Mouse (Mus musculus) brain, embryonic 18.5 days (tissue): ENCODE measurements around the gene Il21r.

ENCODE experiments used
- DNase-seq: peaks from one replicate; pipeline ENCODE4 v3.0.0-alpha.2; 2012; ENCODE audit warnings: low read depth, low spot score

Gene Il21r

DNA sequence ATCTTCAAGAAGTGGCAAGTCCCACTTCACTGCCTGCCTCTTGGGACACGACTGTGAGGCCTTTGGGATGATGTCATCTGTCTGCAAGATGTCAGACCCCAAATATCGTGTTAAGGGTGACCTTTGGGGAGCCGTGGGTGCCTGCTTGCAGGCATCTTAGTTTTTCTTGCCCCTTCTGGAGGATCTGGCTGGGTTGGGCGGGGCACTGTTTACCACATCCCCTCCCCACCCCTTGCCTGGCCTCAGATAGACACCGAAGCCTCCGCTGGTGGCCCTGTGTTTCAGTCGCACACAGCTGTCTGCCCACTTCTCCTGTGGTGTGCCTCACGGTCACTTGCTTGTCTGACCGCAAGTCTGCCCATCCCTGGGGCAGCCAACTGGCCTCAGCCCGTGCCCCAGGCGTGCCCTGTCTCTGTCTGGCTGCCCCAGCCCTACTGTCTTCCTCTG is at the start of gene Il21r:
Gene Il21r, plus strand, starts transcription at position 245 of the 447 bp plus-strand sequence.
- no peak for DNase-seq

DNA sequence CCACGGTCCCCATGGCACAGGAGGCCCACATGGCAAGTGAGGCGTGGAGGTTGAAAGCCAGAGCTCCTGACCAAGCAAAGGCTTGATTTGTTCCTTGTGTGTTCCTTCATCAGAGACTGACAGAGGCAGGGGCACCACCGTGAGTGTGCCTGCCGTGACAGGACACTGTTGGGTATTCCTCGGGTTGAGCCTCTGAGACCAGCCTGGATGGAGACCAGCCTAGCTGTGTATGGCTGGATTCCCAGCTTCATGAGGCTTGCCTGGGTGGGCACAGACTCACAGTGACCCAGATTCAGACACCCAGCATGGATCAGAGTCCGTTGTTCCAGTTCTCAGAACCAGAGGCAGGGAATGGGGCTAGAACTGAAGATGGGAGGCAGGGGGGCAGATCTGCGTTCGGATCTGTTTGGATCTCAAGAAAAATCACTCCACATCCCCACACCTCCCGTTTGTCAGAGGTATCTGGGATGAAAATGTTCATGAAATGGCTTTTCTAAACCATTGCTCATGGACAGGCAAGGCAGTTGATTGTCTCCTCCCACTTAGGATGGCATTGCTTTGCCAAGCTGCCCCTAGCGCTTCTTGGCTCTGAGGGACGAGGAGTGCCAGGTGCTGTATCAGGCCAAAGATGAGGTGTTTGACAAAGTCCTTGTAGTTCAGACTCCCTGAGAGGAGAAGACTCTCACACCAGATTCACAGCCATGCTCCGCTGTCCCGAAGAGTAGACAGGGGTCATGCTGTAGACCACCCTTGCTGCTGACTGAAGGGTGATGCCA is 49.4 kb upstream of the Il21r start:
- no peak for DNase-seq

DNA sequence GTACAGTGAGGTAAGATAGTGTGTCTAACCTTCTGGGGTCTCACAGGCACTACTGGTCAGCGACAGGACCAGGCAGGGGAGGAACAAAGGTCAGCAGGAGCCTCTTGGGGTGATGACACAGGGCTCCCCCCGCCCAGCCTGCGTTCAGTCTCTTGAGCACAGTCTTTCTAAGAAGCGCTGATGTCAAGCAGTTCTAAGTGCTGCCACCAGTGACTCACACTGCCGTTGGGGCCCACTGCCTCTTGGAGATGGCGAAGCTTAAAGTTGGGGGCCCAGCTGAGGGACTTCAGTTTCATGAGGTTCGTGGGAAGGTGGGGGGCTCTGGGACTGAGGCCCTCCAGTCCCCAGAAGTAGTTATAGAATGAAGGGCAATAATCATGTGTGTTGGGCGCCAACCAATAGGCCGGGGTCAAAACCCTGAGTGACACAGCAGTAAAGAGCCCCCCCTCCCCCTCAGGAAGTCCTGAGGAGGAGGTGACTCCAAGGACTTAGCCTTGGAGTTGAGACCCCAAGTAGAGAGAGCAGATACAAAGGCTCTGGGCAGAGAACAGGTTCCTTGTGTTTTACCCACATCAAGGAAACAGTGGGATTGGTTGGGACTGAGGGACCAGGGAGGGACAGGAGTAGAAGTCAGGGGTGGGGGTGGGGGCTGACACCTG is 48.6 kb upstream of the Il21r start:
- DNase-seq, result no peak

DNA sequence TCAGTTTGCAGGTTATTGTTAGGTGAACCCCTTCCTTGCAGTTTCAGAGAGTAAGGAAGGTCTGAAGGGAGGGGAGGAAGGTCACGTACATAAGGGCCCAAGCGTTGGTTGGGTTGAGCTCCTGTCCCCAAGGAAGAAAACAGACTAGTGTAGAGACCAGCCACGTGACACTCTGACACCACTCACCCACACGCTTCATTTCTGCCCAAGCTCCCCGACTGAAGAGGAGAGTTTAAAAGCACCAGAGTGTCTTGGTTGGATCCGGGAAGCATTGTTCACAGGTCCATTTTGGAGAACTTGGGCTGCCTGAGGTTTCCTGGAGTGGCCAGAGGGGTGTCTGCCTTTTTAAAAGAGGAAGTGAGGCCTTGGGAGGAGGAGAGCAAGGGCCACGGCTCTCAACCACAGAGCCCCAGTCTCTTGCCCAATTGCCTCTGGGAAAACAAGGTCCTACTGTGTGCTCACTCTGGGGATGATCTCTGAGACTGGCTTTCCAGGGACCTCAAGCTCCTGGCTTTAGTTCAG is 47.8 kb upstream of the Il21r start:
- DNase-seq, result no peak

DNA sequence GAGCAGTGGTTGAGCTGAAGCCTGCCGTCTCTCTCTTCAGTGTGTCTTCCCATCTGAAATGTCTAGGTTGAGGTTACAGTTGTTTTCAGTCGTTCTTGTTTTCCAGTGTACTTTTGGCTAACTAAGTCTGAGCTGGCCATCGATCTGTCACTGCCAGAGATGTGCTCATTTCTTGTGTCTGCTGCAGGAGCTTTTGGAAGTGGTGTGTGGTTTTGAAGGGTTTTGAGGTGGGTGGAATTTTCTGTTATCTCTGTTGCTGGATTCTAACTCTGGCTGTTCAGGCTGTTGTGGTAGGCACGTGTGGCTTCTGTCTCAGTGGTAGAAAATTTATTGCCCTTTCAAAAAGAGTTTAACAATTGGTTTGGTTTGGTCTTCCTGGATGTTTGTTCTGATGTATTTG is 47.1 kb upstream of the Il21r start:
- DNase-seq, result no peak

DNA sequence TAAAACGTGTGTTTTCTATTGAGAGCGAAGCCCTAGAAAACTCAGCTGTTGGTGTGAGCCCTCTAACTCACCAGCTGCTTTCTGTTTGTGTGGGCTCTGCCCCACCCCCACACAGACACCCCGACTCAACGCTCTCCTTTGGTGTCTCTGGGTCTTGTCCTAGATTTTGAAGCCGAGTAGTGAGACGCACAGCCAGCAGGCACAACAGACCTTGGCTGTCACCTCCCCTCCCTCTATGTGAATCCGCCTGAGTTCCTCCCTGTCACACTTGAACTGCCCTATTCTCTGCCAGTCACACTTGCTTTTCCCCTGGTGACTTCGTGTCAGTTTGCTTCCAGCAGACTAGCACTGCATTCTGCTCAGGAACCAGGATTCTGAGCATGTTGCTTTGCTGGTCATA is 46.4 kb upstream of the Il21r start:
- DNase-seq, result no peak

DNA sequence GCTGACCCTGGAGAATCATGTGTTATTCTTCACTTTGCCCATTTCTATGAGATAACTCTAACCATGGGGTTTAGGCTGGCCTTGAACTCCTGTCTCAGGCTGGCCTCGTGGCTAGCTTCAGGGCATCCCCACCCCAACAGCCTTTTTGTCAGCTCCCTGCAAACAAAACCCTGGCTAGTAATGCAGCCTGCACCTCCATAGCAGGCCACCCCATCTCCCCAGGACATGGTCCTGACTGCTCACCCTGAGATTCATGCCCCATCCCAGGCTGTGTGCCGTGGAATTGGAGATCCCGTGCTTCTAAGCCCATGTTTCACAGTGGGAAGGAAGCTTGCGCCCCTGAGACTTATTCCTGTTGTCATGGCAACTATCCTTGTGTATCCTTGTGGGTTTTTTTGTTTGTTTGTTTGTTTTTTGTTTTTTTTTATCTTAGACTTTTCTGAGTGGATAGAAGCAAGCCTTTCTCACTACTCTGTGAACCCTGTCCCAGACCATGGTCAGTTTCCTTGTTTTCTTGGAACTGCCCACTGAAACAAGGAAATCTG is 44.8 kb upstream of the Il21r start:
- DNase-seq, result no peak

DNA sequence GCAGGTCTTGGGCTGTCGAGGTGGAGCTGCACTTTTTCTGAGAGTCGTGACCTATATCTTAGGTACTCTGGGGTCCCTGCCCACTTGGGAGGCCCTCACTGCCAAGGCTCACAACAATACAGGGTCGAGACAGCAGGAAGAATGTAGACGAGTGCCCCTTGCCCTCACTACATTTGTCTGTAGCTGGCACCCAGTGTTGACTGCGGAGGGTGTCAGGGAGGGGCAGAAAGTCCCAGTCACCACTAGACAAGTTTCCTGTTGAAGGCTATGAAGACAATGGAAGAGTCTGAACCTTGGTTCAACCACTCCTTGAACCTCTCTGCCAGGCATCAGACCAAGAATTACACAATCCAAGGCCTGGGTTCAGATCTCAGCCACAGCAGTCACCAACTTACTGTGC is 44.2 kb upstream of the Il21r start:
- DNase-seq, result no peak

DNA sequence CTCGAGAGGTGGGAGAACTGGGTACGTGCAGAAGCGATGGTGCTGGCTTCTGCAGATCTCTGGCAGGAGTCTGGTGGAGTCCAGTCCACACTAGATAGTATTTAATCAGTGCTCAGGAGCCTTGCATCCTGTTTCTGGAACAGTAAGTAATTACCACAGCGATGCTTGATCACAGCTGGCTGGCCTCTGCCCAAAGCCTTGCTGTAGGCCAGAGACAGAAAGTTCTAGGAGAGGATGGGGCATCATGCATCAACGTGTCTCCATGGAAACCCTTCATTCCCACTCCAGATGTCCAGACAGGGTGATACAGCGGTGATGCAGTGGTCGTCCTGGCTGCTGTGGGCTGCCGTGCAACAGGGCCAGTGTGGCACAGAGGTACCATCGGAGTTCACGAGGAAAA is 43.7 kb upstream of the Il21r start:
- no peak for DNase-seq

DNA sequence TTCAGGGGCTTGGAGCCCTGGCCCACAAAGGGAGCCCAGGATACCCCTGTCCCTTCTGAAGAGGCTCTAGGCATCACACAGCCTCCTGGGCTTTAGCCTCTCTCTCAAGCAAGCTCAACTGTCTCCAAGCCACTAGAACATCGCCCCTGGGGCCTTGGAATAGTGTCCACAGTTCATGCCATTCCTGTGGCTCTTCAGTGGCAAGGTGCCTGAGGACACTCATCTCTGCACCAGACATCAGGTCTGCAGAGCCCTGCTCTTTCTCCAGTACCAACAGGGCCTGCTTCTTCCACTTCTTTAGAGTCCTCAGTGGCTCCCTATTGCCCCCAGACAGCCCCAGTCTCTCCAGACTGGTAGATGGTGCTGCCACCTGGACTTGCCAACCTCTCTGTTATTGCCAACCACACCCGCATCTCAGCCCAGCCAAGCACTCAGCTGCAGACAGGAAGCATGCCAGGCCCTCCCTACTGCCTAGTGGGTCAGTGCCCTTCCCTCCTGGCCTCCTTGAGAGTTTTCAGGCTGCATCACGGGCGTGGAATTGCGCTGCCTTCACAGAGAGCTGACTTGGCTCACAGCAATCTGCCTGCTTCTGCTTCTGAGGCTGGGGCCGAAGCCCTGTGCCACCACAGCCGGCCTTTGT is 43.0 kb upstream of the Il21r start:
- no peak for DNase-seq

DNA sequence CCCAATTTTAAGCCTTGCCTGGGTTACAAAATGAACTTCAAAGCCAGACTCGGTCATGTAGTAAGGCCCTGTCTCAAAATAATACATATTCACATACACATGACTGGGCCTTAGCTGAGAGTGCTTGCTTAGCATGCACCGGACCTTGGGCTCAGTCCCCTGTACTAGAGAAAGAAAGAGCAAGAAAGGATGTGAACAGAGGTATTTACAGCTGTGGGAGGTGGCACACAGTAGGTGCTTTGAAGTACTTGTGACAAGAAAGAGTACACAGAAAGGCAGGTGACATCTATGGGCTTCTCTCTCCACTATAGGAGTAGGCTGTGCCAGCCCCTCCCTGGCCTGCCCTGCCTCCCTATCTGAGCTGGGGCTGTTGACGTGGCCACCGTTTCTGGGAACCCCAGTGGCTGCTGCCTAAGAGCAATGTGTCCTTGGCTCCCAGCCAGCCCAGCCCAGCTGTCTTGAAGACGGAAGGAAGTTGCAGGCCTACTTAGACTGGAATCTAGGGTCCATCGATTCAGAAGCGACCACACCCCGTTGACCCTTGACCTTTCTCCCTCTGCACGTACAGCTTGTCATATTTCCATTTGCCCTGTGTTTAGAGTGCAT is 42.0 kb upstream of the Il21r start:
- DNase-seq, result no peak

DNA sequence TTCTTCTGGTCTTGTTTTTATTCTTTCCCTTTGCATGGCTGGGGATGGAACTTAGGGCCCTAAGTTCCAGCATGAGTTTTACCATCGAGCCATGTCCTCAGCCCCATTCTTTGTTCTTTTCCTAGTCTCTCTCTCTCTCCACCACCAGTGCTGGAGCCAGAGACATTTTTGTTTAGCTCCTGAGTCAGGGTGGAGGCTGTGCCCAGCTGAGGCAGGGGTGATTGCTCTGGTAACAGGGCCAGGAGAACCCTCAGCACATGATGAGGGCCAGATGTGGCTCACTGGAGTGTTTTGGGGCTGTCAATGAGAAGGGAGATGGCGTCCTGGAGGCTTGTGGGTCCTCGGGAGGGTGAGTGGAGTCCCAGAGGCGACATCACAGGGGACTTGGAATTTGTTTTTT is 40.8 kb upstream of the Il21r start:
- no peak for DNase-seq

DNA sequence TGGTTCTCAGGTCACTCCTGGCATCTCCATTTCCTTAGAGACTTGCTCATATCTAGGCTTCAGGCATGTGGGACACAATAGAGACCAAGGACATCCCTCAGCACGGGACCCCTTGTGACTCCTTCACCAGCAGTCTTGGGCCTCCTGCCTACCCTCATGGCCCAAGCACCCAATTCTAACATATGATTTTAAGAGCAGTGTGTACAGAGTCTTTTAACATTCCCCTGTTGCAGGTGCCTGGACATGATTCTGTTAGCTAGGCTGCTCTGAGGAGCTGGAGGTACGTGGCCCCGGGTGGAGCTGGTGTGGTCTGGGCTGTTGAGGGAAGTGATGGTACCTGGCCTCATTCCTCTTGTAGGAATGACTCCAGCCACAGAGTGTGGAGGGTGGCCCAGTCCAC is 40.1 kb upstream of the Il21r start:
- DNase-seq, result no peak

DNA sequence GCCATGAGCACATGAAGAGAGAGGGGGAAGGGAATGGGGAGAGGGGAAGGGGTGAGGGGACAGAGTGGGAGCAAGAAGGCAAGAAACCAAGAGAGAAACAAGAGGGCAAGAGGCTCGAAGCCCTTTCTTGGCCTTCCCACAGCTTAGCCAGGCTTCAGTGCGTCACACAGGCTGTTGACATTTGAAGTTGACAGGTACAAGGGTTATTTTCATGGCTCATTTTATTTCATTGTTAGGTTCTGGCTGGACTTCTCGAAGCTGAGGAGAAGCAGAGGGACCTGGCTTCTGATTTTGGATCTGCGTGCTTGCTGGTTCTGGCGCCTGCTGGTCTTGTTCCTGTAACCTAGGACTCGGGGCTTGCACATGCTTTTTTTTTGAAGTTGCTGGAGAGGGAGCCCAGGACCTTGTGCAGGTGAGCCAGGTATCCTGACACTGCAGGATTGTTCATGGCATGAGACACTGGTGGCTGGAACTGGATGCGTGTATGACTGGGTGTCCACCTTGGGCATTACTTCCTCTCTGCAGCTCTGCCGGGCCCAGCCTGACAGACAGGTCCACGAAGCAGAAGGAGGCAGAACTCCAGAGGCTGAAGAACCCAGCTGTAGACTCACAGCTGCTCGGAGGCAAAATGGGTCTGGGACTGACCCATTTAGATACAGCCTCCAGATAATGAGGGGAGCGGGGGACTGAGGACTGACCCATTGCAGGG is 38.8 kb upstream of the Il21r start:
- DNase-seq, result no peak

DNA sequence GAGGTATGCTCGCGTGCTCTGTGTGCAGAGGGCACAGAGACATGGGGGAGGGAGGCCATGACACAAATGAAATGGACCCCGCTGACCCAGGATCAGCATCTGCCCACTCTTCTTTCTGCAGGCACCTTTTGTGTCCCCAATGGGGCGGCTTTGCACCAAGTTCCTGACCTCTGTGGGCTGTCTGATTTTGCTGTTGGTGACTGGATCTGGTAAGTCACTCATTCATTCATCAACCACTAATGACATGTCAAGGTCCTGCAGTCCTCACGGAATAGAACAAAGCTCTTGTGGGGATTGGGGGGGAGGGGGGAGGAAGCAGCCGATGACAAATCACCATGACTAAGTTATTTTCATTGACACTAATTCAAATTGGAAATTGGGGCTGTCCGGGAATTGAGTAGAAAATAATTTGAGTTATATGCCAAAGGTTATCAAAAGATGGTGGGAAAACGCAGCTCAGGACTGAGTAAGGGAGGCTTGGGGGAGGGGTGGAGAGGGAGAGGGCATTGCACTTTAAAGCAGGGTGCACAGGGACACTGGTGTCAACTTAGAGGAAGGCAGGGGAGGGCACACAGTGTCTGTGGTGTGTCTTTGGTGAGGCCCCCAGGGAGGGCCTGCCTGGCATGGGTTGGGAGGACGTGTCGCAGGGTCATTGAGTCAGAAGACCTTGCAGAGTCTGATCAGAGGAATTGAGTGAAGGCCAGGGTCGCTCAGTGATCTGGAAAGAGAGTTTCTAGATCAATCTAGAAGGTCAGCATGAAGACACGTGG is 37.5 kb upstream of the Il21r start:
- no peak for DNase-seq

DNA sequence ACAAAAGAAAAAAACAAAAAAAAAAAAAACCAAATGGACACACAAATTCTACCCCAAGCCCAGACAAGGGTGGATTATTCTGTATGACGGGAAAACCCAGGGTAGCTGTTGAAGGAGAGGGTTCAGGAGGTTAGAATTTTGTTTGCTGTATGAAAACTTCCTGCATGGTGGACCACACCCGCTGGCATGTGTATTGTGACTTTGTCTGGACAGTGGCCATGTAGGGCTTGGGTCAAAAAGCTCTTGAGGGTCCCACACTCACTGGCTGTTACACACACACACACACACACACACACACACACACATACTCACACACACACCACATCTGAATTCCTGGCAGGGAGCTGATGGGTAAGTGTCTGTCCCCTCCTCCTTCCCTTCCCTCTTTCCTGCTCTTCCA is 36.8 kb upstream of the Il21r start:
- DNase-seq, result no peak

DNA sequence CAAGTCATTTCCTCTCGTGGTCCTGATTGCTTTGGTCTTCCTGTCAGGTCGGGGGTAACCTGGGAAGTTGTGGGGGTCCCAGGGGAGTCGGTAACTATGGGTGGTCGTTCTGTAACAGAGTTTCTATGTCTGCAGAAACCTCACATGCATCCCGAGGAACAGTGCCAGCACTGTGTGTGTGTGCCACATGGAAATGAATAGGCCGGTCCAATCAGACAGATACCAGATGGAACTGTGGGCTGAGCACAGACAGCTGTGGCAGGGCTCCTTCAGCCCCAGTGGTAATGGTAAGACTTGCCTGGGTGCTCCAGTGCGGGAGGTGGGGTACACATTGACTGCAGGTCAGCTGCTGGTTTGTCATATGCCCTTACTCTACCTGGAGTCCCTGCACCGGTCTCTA is 34.3 kb upstream of the Il21r start:
- DNase-seq, result no peak

DNA sequence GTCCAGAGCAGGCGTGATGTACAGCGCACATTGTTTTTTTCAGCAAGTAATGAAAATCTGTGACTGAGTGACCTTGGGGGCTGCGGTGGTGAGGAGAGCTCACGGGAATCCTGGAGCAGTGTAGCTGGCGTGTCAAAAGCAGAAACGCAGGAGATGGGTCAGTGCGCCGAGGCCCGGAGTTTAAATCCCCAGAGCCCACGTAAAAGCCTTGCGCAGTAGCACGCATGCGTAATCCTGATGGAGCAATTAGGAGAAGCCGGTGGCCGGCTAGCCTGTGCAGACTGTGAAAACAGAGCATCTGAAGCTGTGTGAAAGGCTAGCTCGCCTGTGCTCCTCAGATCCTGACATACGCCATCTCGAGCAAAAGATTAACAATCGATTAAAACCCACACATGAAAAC is 31.3 kb upstream of the Il21r start:
- no peak for DNase-seq

DNA sequence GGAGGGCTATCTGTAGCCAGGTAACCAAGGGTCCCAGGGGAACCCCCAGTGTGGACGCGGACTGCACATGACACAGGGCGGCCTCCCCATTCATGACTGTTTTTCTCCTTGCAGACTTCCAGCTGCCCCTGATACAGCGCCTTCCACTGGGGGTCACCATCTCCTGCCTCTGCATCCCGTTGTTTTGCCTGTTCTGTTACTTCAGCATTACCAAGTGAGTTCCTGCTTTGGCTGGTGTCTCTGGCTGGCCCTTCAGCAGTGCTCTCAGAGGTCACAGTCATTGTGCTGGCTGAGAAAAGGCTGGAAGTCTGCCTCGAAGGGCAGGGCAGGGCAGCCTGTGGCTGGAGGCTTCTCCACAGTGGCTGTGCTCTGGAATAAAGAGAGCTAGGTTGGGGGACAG is 30.5 kb upstream of the Il21r start:
- no peak for DNase-seq

DNA sequence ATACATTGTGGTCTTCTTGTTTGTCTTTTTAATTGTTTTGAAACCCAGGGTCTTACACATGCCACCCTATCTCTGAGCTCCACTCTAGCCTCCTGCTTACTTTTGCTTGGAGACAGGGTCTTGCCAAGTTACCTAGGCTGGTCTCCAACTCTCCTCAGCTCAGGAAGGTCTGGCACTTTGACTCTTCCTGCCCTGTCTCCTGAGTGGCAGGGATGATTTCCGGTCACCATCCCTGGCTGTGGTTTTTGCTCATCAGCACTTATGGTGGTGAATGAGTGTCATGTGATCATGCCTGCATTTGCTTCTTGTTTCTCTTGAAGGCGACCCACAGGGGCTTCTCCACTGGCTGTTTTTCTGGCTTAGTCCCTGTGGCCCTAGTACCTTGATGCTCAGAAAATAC is 29.4 kb upstream of the Il21r start:
- DNase-seq, result no peak

DNA sequence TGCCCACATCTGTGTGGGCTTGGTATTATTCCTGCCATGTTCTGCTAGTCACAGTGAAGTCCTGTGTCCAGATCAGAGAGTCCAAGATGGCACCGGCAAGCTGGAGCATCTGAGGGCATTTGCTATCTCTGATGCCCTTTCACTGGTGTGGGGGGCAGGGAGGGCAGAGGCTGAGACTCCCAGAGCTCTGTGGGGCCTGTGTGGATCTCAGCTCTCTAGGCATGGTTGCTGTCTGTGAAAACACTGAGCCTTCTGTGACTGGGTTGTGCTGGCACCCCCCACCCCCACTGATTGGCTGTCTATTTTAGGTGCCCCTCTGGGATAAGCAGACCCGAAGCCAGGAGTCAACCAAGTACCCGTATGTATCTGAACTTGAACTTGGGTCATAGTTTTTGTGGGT is 28.4 kb upstream of the Il21r start:
- DNase-seq, result no peak
